Mouse (Mus musculus) heart, embryonic 15.5 days (tissue): ENCODE measurements around the gene Nup62. TPM values are rescaled to one million over a fixed set of nuclear protein-coding genes. Genes with fewer than 3 reads are reported as not detected.
A peak's percentile ranks its signal among the peaks of the same experiment; 100 is the strongest.

Source experiments
- ATAC-seq: fragments of 200-750 bp; cut with Nextera tagmentation; replicated peaks from 2 replicates; pipeline ENCODE4 v1.8.0; 2017; ENCODE audit warnings: low read depth, moderate TSS enrichment; ENCODE audit not compliant: insufficient number of reproducible peaks, insufficient read depth, low FRiP score
- H3K27ac ChIP-seq: fragments of 300-500 bp; sonication (generic); 2 replicates; pipeline ENCODE4 v1.5.1; 2015; ENCODE audit warnings: mild to moderate bottlenecking, inconsistent platforms
- H3K27me3 ChIP-seq: fragments of 300-500 bp; sonication (generic); 2 replicates; pipeline ENCODE4 v1.6.1; 2015; ENCODE audit warnings: inconsistent platforms
- H3K36me3 ChIP-seq: fragments of 300-500 bp; sonication (generic); 2 replicates; pipeline ENCODE4 v1.6.1; 2015; ENCODE audit warnings: mild to moderate bottlenecking, inconsistent platforms
- H3K4me1 ChIP-seq: fragments of 300-500 bp; sonication (generic); replicated peaks from 2 replicates; pipeline ENCODE4 v1.6.1; 2015; ENCODE audit warnings: inconsistent platforms
- H3K4me2 ChIP-seq: fragments of 300-500 bp; sonication (generic); 2 replicates; pipeline ENCODE4 v1.6.1; 2015; ENCODE audit warnings: inconsistent platforms, mild to moderate bottlenecking, moderate library complexity
- H3K4me3 ChIP-seq: fragments of 300-500 bp; sonication (generic); 2 replicates; pipeline ENCODE4 v1.5.1; 2015; ENCODE audit warnings: mild to moderate bottlenecking, inconsistent platforms
- H3K9ac ChIP-seq: fragments of 300-500 bp; sonication (generic); 2 replicates; pipeline ENCODE4 v1.6.1; 2015; ENCODE audit warnings: mild to moderate bottlenecking, inconsistent platforms
- H3K9me3 ChIP-seq: fragments of 300-500 bp; sonication (generic); replicated peaks from 2 replicates; pipeline ENCODE4 v1.6.1; 2016; ENCODE audit warnings: inconsistent platforms
- WGBS: fragments of 180-500 bp; shearing (Covaris S2); methylation state at CpG from one replicate; pipeline ENCODE4 v1.1.7; 2015; ENCODE audit warnings: mixed read lengths; 5-methylcytosine and 5-hydroxymethylcytosine counted together
- polyA plus RNA-seq: library from polyadenylated mRNA; unstranded; fragments of >200 nt; fragmentation: Nextera tagmentation; extraction: Ambion mirVana; gene quantifications from 2 replicates; pipeline ENCODE4 v1.2.1, GENCODE M21; 2015

Nup62 gene
- polyA plus RNA-seq, 1 experiment from 2014 or later: 57.2 TPM

GRCm38 (mm10) chr7:44857905-44858304 is 42.0 kb downstream of the Nup62 start:
- 24% methylated on average over 8 of the region's 8 CpGs for WGBS
- Histone ChIP-seq H3K27me3 (no peaks in the 10 kb centered on the region), H3K27ac (peak overlapping the region; percentile 93), H3K9me3 (no peaks in the 10 kb centered on the region), H3K4me3 (peak overlapping the region; percentile 86), H3K9ac (peak overlapping the region; percentile 88), H3K4me1 (peaks cover 65% of the 10 kb centered on the region), H3K4me2 (peak overlapping the region; percentile 95), H3K36me3 (peaks cover 14% of the 10 kb centered on the region)
- no peak for ATAC-seq

- H3K4me1 ChIP-seq: peaks cover 66% of the 10 kb centered on the region
- no peak overlapping the region for H3K4me3 ChIP-seq
- no peak for ATAC-seq
- 92% methylated on average over 11 of the region's 11 CpGs for WGBS
- H3K9me3 ChIP-seq: no peaks in the 10 kb centered on the region
- H3K9ac ChIP-seq: no peak overlapping the region
- H3K27ac ChIP-seq: no peak overlapping the region
- peaks cover 32% of the 10 kb centered on the region for H3K36me3 ChIP-seq
- no peak overlapping the region for H3K4me2 ChIP-seq
- H3K27me3 ChIP-seq: no peaks in the 10 kb centered on the region
These were observed 44.0 kb downstream of the Nup62 start for GRCm38 (mm10) chr7:44859896-44860295.

GRCm38 (mm10) chr7:44860576-44861428 is 44.9 kb downstream of the Nup62 start:
- no peak overlapping the region for H3K9ac ChIP-seq
- no peak overlapping the region for H3K4me3 ChIP-seq
- peak overlapping the region; percentile 13; the same call in 1 of the 2 replicates for H3K27ac ChIP-seq
- H3K4me1 ChIP-seq: peaks cover 66% of the 10 kb centered on the region
- no peaks in the 10 kb centered on the region for H3K9me3 ChIP-seq
- H3K4me2 ChIP-seq: no peak overlapping the region
- no peak; the same call in 1 of the 2 replicates for ATAC-seq
- WGBS: 55% methylated on average over 22 of the region's 22 CpGs
- H3K27me3 ChIP-seq: no peaks in the 10 kb centered on the region
- H3K36me3 ChIP-seq: peaks cover 35% of the 10 kb centered on the region

- Histone ChIP-seq H3K4me3 (no peak overlapping the region), H3K9me3 (no peaks in the 10 kb centered on the region), H3K27ac (peak overlapping the region; percentile 13; the same call in 1 of the 2 replicates), H3K4me2 (no peak overlapping the region), H3K9ac (no peak overlapping the region), H3K4me1 (peaks cover 66% of the 10 kb centered on the region), H3K36me3 (peaks cover 35% of the 10 kb centered on the region), H3K27me3 (no peaks in the 10 kb centered on the region)
- ATAC-seq: no peak
- 82% methylated on average over 14 of the region's 14 CpGs for WGBS
These were observed 45.5 kb downstream of the Nup62 start for GRCm38 (mm10) chr7:44861429-44861816.

DNA sequence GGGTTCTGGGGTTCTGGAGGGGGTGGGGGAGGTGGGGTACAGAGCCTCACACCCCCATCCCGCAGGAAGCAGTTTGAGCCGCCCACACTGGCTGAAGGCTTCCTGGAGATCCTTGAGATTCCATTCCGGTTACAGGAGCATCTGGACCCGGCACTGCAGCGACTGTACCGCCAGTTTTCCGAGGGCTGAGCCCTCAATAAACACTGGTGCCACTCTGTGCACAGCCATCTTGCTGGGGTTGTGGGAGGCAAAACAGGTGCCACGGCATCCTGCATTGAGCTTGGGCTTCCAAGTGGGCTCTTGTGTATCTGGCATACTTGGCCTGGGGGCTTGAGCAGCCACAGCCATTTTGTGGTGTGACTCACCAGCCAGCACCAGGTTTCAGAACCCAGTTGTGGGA is 46.5 kb downstream of the Nup62 start:
- WGBS: 79% methylated on average over 8 of the region's 8 CpGs
- peaks cover 35% of the 10 kb centered on the region for H3K36me3 ChIP-seq

GRCm38 (mm10) chr7:44863210-44863609 is 47.3 kb downstream of the Nup62 start:
- H3K9ac ChIP-seq: no peak overlapping the region
- no peak for ATAC-seq
- no peak overlapping the region for H3K4me2 ChIP-seq
- no peaks in the 10 kb centered on the region for H3K27me3 ChIP-seq
- H3K4me3 ChIP-seq: no peak overlapping the region
- WGBS: 83% methylated on average over 14 of the region's 14 CpGs
- H3K4me1 ChIP-seq: peaks cover 72% of the 10 kb centered on the region
- no peaks in the 10 kb centered on the region for H3K9me3 ChIP-seq
- peaks cover 35% of the 10 kb centered on the region for H3K36me3 ChIP-seq
- H3K27ac ChIP-seq: no peak overlapping the region

More for the DNA sequence above, 46.5 kb downstream of the Nup62 start:
- Histone ChIP-seq H3K4me1 (peaks cover 72% of the 10 kb centered on the region), H3K27ac (no peak overlapping the region), H3K4me3 (no peak overlapping the region), H3K4me2 (no peak overlapping the region), H3K9ac (no peak overlapping the region), H3K9me3 (no peaks in the 10 kb centered on the region), H3K27me3 (no peaks in the 10 kb centered on the region)
- ATAC-seq: no peak

DNA sequence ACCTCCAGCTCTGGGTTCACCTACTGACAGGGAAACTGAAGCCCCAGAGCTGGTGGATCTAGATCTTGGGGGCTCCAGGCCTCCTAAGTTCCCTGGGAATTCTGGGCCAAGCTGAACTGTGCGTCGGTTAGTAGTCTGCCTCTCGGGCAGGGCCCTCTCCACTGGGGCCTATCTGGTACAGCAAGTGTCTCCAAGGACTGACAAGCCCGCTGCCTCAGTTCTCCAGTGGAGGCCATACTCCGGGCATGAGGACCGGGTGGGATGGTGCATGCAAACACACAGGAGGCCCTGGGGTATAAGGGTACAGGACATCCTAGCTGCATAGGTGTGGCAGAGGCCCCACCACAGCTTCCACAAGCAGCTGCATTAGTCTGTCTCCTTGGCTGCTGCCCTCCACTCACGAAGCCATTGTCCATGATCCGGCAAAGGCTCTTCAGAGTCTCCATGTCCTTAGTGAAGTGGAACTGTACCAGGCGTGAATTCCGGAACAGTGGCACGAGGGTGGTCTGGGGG is 48.1 kb downstream of the Nup62 start:
- WGBS: 82% methylated on average over 11 of the region's 11 CpGs
- Histone ChIP-seq H3K4me1 (peaks cover 73% of the 10 kb centered on the region), H3K36me3 (peaks cover 35% of the 10 kb centered on the region), H3K4me3 (no peak overlapping the region), H3K27ac (peak overlapping the region; percentile 100), H3K4me2 (no peak overlapping the region), H3K27me3 (no peaks in the 10 kb centered on the region), H3K9ac (no peak overlapping the region), H3K9me3 (no peaks in the 10 kb centered on the region)
- ATAC-seq: no peak

DNA sequence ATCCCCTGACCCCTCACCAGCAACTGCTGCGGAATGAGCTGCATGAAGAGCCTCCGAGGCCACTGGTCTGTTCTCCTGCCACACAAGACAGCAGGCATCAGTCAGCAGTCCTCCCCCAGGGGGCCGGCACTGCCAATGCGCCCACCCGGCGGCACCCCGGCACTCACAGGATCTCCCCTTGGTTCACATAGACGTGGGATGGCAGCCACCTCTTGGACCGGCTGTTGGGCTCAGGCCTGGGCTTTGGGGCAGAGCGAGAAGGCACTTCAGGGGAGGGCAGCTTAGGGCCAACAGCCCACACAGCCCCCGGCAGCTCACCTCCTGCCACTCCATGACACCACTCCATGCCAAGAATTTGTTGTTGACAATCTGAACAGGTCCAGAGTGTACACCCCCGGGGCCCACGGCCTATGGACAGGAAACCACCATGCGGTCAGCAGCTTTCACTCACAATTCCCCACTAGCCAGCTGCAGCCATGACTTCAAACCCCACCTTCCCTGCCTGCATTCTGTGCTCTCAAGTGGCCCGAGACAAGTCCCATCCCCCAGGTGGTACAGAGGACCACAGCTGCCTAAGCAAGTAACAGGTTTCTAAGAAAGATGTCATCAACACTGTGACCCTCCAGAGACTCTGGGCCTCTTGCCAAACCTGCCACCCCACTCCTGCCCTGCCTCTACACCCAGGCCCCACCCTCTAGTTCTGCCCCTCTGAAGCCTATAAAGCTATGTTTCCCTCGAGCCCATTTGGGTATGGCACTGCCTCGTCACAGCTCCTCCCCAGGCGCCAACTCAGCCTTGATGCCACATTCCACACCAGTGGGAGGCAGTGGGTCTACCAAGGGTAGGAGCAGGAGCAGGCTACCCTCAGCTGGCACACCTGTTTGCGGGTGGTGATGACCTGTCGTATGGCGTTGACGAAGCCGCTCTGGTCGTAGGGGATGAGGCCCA is 49.0 kb downstream of the Nup62 start:
- Histone ChIP-seq H3K36me3 (peaks cover 35% of the 10 kb centered on the region), H3K9ac (peak overlapping the region; percentile 27), H3K27ac (peak overlapping the region; percentile 100), H3K27me3 (no peaks in the 10 kb centered on the region), H3K4me3 (0 out of 2 replicates have a peak overlapping the region, but pooled peaks have one; percentile 0), H3K9me3 (no peaks in the 10 kb centered on the region), H3K4me2 (peak overlapping the region; percentile 87), H3K4me1 (peaks cover 70% of the 10 kb centered on the region)
- 65% methylated on average over 24 of the region's 24 CpGs for WGBS
- no peak for ATAC-seq

- H3K4me1 ChIP-seq: peaks cover 67% of the 10 kb centered on the region
- peak; percentile 21 for ATAC-seq
- no peaks in the 10 kb centered on the region for H3K9me3 ChIP-seq
- no peaks in the 10 kb centered on the region for H3K27me3 ChIP-seq
- H3K27ac ChIP-seq: peak overlapping the region; percentile 100
- H3K4me2 ChIP-seq: peak overlapping the region; percentile 87
- WGBS: 28% methylated on average over 15 of the region's 15 CpGs
- peak overlapping the region; percentile 97 for H3K4me3 ChIP-seq
- peaks cover 35% of the 10 kb centered on the region for H3K36me3 ChIP-seq
- peak overlapping the region; percentile 34 for H3K9ac ChIP-seq
These were observed 50.6 kb downstream of the Nup62 start for GRCm38 (mm10) chr7:44866276-44867009.

DNA sequence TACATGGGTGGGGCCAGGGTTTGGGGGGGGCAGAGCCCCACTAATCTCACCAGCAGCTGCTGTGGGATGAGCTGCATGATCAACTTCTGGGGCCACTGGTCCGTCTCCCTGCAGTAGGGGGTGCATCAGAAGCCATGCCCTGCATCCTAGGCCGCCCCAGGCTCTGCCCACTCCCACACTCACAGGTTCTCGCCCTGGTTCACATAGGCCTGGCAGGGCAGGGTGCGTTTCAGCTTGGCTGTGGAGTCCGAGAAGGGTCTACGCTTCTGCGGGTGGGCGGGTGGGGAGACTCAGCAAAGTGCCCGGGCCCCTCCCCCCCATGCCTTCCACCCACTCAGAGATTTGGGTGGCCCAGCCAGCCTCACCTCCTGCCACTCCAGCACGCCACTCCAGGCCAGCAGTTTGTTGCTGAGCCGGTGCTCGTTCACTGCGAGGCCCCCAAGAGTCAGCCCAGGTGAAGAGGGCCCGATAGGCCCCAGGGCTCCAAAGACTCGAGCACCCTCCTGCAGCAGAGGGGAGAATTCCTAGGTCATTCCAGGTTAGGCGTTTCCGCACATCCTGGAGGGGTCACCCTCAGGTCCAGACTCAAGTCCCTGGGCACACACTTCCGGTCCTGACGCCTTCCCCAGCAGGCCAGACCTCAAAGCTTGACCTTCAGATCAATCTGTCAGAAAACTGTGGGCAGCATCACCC is 51.3 kb downstream of the Nup62 start:
- Histone ChIP-seq H3K9ac (peak overlapping the region; percentile 43), H3K4me1 (peaks cover 65% of the 10 kb centered on the region), H3K27me3 (no peaks in the 10 kb centered on the region), H3K36me3 (peaks cover 31% of the 10 kb centered on the region), H3K27ac (peak overlapping the region; percentile 100), H3K9me3 (no peaks in the 10 kb centered on the region), H3K4me3 (peak overlapping the region; percentile 97), H3K4me2 (peak overlapping the region; percentile 87)
- ATAC-seq: no peak
- 62% methylated on average over 19 of the region's 19 CpGs for WGBS
